Mouse (Mus musculus) frontal cortex, postnatal 25 days (tissue): Measurements from ENCODE around the gene Gm4305.
"Not testable (repeated sequence)": the region's sequence is repeated elsewhere in the genome, so short reads cannot be mapped to it uniquely, and the experiment has no call there.

ENCODE experiments used
- DNase-seq, 2 experiments: peaks; one replicate each; pipeline ENCODE4 v3.0.0; 2022; ENCODE audit warnings: low spot score in 2 of 2

The Gm4305 gene

GRCm38 (mm10) chr10:100350793-100351192, at the start of gene Gm4305:
Gene Gm4305 (plus strand): TSS chr10:100351093.
- not testable (repeated sequence) for DNase-seq

- DNase-seq, result not testable (repeated sequence)
Measured at GRCm38 (mm10) chr10:100335376-100335775, 15.5 kb upstream of the Gm4305 start, which contains the start of gene Gm4301. Gene Gm4301 (plus strand): TSS chr10:100335676.

- not testable (repeated sequence) for DNase-seq
Measured at GRCm38 (mm10) chr10:100340536-100340935, 10.4 kb upstream of the Gm4305 start, which contains the start of gene Gm4302. Gene Gm4302 (plus strand): TSS chr10:100340836.

GRCm38 (mm10) chr10:100345672-100346071, 5.2 kb upstream of the Gm4305 start, which contains the start of gene Gm4303:
Gene Gm4303 (plus strand): TSS chr10:100345972.
- not testable (repeated sequence) for DNase-seq

- DNase-seq, result peak; percentile 3 to 6
Measured at GRCm38 (mm10) chr10:100356841-100357240, 5.9 kb downstream of the Gm4305 start.

- DNase-seq, result not testable (repeated sequence)
Measured at GRCm38 (mm10) chr10:100361038-100361437, 10.1 kb downstream of the Gm4305 start, which contains the start of gene Gm4307. Gene Gm4307 (plus strand): TSS chr10:100361338.

- DNase-seq, result not testable (repeated sequence)
Measured at GRCm38 (mm10) chr10:100382460-100382859, 31.6 kb downstream of the Gm4305 start, which contains the start of gene Gm4312. Gene Gm4312 (minus strand): TSS chr10:100382560.
